Mouse (Mus musculus) midbrain, embryonic 15.5 days (tissue): ENCODE measurements around the gene Pex14. TPM values are rescaled to one million over a fixed set of nuclear protein-coding genes. Genes with fewer than 3 reads are reported as not detected.
A peak's percentile ranks its signal among the peaks of the same experiment; 100 is the strongest.

ENCODE experiments used
- ATAC-seq: fragments of 200-750 bp; cut with Nextera tagmentation; replicated peaks from 2 replicates; pipeline ENCODE4 v1.8.0; 2017; ENCODE audit warnings: moderate TSS enrichment
- H3K27ac ChIP-seq: fragments of 300-500 bp; sonication (generic); 2 replicates; pipeline ENCODE4 v1.5.1; 2015; ENCODE audit warnings: mild to moderate bottlenecking, inconsistent platforms
- H3K27me3 ChIP-seq: fragments of 300-500 bp; sonication (generic); replicated peaks from 2 replicates; pipeline ENCODE4 v1.6.1; 2015; ENCODE audit warnings: inconsistent platforms
- H3K36me3 ChIP-seq: fragments of 300-500 bp; sonication (generic); replicated peaks from 2 replicates; pipeline ENCODE4 v1.6.1; 2015; ENCODE audit warnings: inconsistent platforms
- H3K4me1 ChIP-seq: fragments of 300-500 bp; sonication (generic); 2 replicates; pipeline ENCODE4 v1.6.1; 2015; ENCODE audit warnings: inconsistent platforms
- H3K4me2 ChIP-seq: fragments of 300-500 bp; sonication (generic); 2 replicates; pipeline ENCODE4 v1.6.1; 2015; ENCODE audit warnings: inconsistent platforms, mild to moderate bottlenecking, moderate library complexity
- H3K4me3 ChIP-seq: fragments of 300-500 bp; sonication (generic); 2 replicates; pipeline ENCODE4 v1.5.1; 2015; ENCODE audit warnings: mild to moderate bottlenecking, inconsistent platforms
- H3K9ac ChIP-seq: fragments of 300-500 bp; sonication (generic); 2 replicates; pipeline ENCODE4 v1.6.1; 2015; ENCODE audit warnings: mild to moderate bottlenecking, inconsistent platforms
- H3K9me3 ChIP-seq: fragments of 300-500 bp; sonication (generic); 2 replicates; pipeline ENCODE4 v1.6.1; 2016; ENCODE audit warnings: inconsistent platforms
- WGBS: fragments of 180-500 bp; shearing (Covaris S2); methylation state at CpG from one replicate; pipeline ENCODE4 v1.1.7; 2015; ENCODE audit warnings: mixed read lengths; 5-methylcytosine and 5-hydroxymethylcytosine counted together
- polyA plus RNA-seq: library from polyadenylated mRNA; unstranded; fragments of >200 nt; fragmentation: Nextera tagmentation; extraction: Ambion mirVana; gene quantifications from 2 replicates; pipeline ENCODE4 v1.2.1, GENCODE M21; 2015

The Pex14 gene
- polyA plus RNA-seq, 1 experiment from 2014 or later = 58.1 TPM

GRCm38 (mm10) chr4:149098571-149098970, 1.1 kb downstream of the Pex14 start:
- no peaks in the 10 kb centered on the region for H3K9me3 ChIP-seq
- peaks cover 15% of the 10 kb centered on the region for H3K4me1 ChIP-seq
- no peaks in the 10 kb centered on the region for H3K36me3 ChIP-seq
- peak overlapping the region; percentile 89; the same call in 1 of the 2 replicates for H3K9ac ChIP-seq
- ATAC-seq = no peak
- no peaks in the 10 kb centered on the region for H3K27me3 ChIP-seq
- H3K4me2 ChIP-seq = peak overlapping the region; percentile 89
- no peak overlapping the region for H3K27ac ChIP-seq
- peak overlapping the region; percentile 82 for H3K4me3 ChIP-seq
- 22% methylated on average over 11 of the region's 11 CpGs for WGBS

GRCm38 (mm10) chr4:149097956-149098355, 1.7 kb downstream of the Pex14 start:
- Histone ChIP-seq H3K27ac (no peak overlapping the region), H3K9me3 (no peaks in the 10 kb centered on the region), H3K4me2 (peak overlapping the region; percentile 89; the same call in 1 of the 2 replicates), H3K36me3 (peaks cover 3% of the 10 kb centered on the region; the same call in 1 of the 2 replicates), H3K4me3 (peak overlapping the region; percentile 82; the same call in 1 of the 2 replicates), H3K27me3 (no peaks in the 10 kb centered on the region), H3K4me1 (peaks cover 15% of the 10 kb centered on the region), H3K9ac (no peak overlapping the region)
- ATAC-seq = no peak
- 85% methylated on average over 3 of the region's 3 CpGs for WGBS

GRCm38 (mm10) chr4:149091364-149091763, 8.3 kb downstream of the Pex14 start:
- no peaks in the 10 kb centered on the region for H3K4me1 ChIP-seq
- H3K9me3 ChIP-seq = no peaks in the 10 kb centered on the region
- H3K9ac ChIP-seq = no peak overlapping the region
- no peaks in the 10 kb centered on the region for H3K27me3 ChIP-seq
- no peak for ATAC-seq
- 93% methylated on average over 8 of the region's 8 CpGs for WGBS
- no peak overlapping the region for H3K27ac ChIP-seq
- no peak overlapping the region for H3K4me3 ChIP-seq
- peaks cover 4% of the 10 kb centered on the region; the same call in 1 of the 2 replicates for H3K36me3 ChIP-seq
- H3K4me2 ChIP-seq = no peak overlapping the region

GRCm38 (mm10) chr4:149085381-149085780, 14.3 kb downstream of the Pex14 start:
- no peak overlapping the region for H3K4me3 ChIP-seq
- WGBS = 82% methylated on average over 5 of the region's 5 CpGs
- H3K4me1 ChIP-seq = 0 out of 2 replicates have a peak, but pooled peaks cover 6% of the 10 kb centered on the region
- H3K9me3 ChIP-seq = no peaks in the 10 kb centered on the region
- no peaks in the 10 kb centered on the region for H3K27me3 ChIP-seq
- ATAC-seq = no peak
- no peaks in the 10 kb centered on the region for H3K36me3 ChIP-seq
- H3K9ac ChIP-seq = no peak overlapping the region
- H3K27ac ChIP-seq = no peak overlapping the region
- no peak overlapping the region for H3K4me2 ChIP-seq

- Histone ChIP-seq H3K4me3 (no peak overlapping the region), H3K4me2 (no peak overlapping the region), H3K9ac (no peak overlapping the region), H3K27me3 (no peaks in the 10 kb centered on the region), H3K4me1 (0 out of 2 replicates have a peak, but pooled peaks cover 6% of the 10 kb centered on the region), H3K9me3 (no peaks in the 10 kb centered on the region), H3K27ac (no peak overlapping the region), H3K36me3 (no peaks in the 10 kb centered on the region)
- no peak for ATAC-seq
- 71% methylated on average over 17 of the region's 17 CpGs for WGBS
Measured at GRCm38 (mm10) chr4:149081528-149081927, 18.1 kb downstream of the Pex14 start.

GRCm38 (mm10) chr4:149080111-149080510, 19.6 kb downstream of the Pex14 start:
- Histone ChIP-seq H3K27me3 (no peaks in the 10 kb centered on the region), H3K4me3 (no peak overlapping the region), H3K9ac (no peak overlapping the region), H3K9me3 (no peaks in the 10 kb centered on the region), H3K4me1 (peaks cover 12% of the 10 kb centered on the region; the same call in 1 of the 2 replicates), H3K36me3 (no peaks in the 10 kb centered on the region), H3K4me2 (no peak overlapping the region), H3K27ac (no peak overlapping the region)
- 87% methylated on average over 8 of the region's 8 CpGs for WGBS
- no peak for ATAC-seq

- H3K4me1 ChIP-seq = peaks cover 12% of the 10 kb centered on the region; the same call in 1 of the 2 replicates
- no peak overlapping the region for H3K27ac ChIP-seq
- no peak for ATAC-seq
- H3K27me3 ChIP-seq = no peaks in the 10 kb centered on the region
- no peak overlapping the region for H3K9ac ChIP-seq
- 89% methylated on average over 6 of the region's 6 CpGs for WGBS
- no peak overlapping the region for H3K4me2 ChIP-seq
- no peak overlapping the region for H3K4me3 ChIP-seq
- H3K36me3 ChIP-seq = no peaks in the 10 kb centered on the region
- H3K9me3 ChIP-seq = no peaks in the 10 kb centered on the region
Measured at GRCm38 (mm10) chr4:149079629-149080028, 20.0 kb downstream of the Pex14 start.

- no peak for ATAC-seq
- Histone ChIP-seq H3K36me3 (no peaks in the 10 kb centered on the region), H3K4me2 (no peak overlapping the region), H3K4me1 (peaks cover 12% of the 10 kb centered on the region; the same call in 1 of the 2 replicates), H3K4me3 (no peak overlapping the region), H3K9me3 (no peaks in the 10 kb centered on the region), H3K9ac (no peak overlapping the region), H3K27me3 (no peaks in the 10 kb centered on the region), H3K27ac (no peak overlapping the region)
- WGBS = 59% methylated on average over 4 of the region's 4 CpGs
Measured at GRCm38 (mm10) chr4:149078261-149078660, 21.4 kb downstream of the Pex14 start.

GRCm38 (mm10) chr4:149075871-149076575, 23.7 kb downstream of the Pex14 start:
- Histone ChIP-seq H3K4me3 (no peak overlapping the region), H3K27ac (no peak overlapping the region), H3K27me3 (no peaks in the 10 kb centered on the region), H3K4me2 (no peak overlapping the region), H3K9me3 (no peaks in the 10 kb centered on the region), H3K9ac (0 out of 2 replicates have a peak overlapping the region, but pooled peaks have one; percentile 18), H3K4me1 (peaks cover 6% of the 10 kb centered on the region; the same call in 1 of the 2 replicates), H3K36me3 (0 out of 2 replicates have a peak, but pooled peaks cover 5% of the 10 kb centered on the region)
- 28% methylated on average over 10 of the region's 10 CpGs for WGBS
- ATAC-seq = peak; percentile 82

- Histone ChIP-seq H3K9ac (no peak overlapping the region), H3K9me3 (no peaks in the 10 kb centered on the region), H3K27me3 (no peaks in the 10 kb centered on the region), H3K4me1 (peaks cover 6% of the 10 kb centered on the region; the same call in 1 of the 2 replicates), H3K4me2 (no peak overlapping the region), H3K36me3 (0 out of 2 replicates have a peak, but pooled peaks cover 5% of the 10 kb centered on the region), H3K4me3 (no peak overlapping the region), H3K27ac (no peak overlapping the region)
- ATAC-seq = no peak
- 96% methylated on average over 13 of the region's 13 CpGs for WGBS
Measured at GRCm38 (mm10) chr4:149075073-149075472, 24.6 kb downstream of the Pex14 start.

GRCm38 (mm10) chr4:149066672-149067551, 32.8 kb downstream of the Pex14 start:
- WGBS = 80% methylated on average over 22 of the region's 22 CpGs
- no peaks in the 10 kb centered on the region for H3K27me3 ChIP-seq
- H3K9me3 ChIP-seq = no peaks in the 10 kb centered on the region
- no peak overlapping the region for H3K4me3 ChIP-seq
- H3K4me1 ChIP-seq = peaks cover 7% of the 10 kb centered on the region
- ATAC-seq = peak; percentile 77
- H3K9ac ChIP-seq = no peak overlapping the region
- H3K36me3 ChIP-seq = no peaks in the 10 kb centered on the region
- no peak overlapping the region for H3K4me2 ChIP-seq
- no peak overlapping the region for H3K27ac ChIP-seq
